Mouse (Mus musculus): ENCODE data around the gene Msmp. TPM values are rescaled to one million over a fixed set of nuclear protein-coding genes. Genes with fewer than 3 reads are reported as not detected.

Gene Msmp
- polyA plus RNA-seq, 1 experiment from 2014 or later: 2.1 TPM

DNA sequence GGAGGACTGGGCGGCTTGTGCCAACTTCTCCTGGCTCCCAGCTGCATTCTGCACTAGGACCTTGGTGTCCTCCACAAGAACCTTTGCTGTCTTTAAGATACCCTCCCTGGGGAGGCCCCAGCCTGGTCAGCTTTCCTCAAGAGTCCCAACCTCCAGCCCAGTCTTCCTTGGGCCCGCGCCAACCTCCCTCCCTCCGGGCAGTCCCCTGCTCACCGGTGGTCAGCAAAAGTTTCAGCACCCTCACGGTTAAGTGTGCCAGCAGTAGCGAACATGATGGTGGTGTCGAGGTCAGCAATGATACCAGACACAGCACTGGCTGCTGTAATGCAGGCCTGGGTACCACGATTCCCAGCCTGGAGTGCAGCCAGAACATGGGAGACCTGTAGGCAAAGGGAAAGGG is 48.3 kb downstream of the Msmp start:
- no peak overlapping the region for H3K9ac ChIP-seq
- H3K4me1 ChIP-seq: no peaks in the 10 kb centered on the region
- no peak overlapping the region for H3K27ac ChIP-seq
- no peak overlapping the region for H3K4me2 ChIP-seq (replicated peaks)
- H3K27me3 ChIP-seq: no peaks in the 10 kb centered on the region
- H3K36me3 ChIP-seq: peaks cover 94% of the 10 kb centered on the region
- no peaks in the 10 kb centered on the region for H3K9me3 ChIP-seq
- ATAC-seq (ENCODE audit: insufficient number of reproducible peaks, insufficient read depth, low FRiP score, low TSS enrichment): no peak
- 93% methylated on average over 9 of the region's 9 CpGs for WGBS
- no peak overlapping the region for H3K4me3 ChIP-seq

DNA sequence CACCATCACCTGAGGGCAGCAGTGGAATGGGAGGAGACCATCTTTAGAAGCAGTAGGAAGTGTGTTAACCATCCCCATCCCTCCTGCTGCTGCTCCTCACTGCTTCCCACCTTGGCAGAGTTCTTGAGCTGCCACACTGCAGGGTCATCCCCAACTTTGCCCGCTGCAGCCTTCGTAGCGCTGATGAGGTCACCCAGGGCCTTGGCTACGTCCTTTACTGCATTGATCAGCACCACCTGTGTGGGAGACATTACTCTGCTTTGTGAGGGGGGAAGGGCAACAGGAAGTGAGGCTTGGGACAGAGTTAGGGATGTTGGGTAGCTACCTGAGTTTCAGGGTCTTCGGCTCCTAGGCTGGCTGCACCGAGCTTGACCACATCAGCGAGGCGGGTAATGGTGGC is 48.7 kb downstream of the Msmp start:
- no peak overlapping the region for H3K9ac ChIP-seq
- H3K4me2 ChIP-seq (replicated peaks): no peak overlapping the region
- H3K4me3 ChIP-seq: no peak overlapping the region
- H3K9me3 ChIP-seq: no peaks in the 10 kb centered on the region
- H3K27ac ChIP-seq: no peak overlapping the region
- H3K36me3 ChIP-seq: peaks cover 95% of the 10 kb centered on the region
- H3K27me3 ChIP-seq: no peaks in the 10 kb centered on the region
- H3K4me1 ChIP-seq: no peaks in the 10 kb centered on the region
- 87% methylated on average over 8 of the region's 8 CpGs for WGBS
- ATAC-seq (ENCODE audit: insufficient number of reproducible peaks, insufficient read depth, low FRiP score, low TSS enrichment): no peak

DNA sequence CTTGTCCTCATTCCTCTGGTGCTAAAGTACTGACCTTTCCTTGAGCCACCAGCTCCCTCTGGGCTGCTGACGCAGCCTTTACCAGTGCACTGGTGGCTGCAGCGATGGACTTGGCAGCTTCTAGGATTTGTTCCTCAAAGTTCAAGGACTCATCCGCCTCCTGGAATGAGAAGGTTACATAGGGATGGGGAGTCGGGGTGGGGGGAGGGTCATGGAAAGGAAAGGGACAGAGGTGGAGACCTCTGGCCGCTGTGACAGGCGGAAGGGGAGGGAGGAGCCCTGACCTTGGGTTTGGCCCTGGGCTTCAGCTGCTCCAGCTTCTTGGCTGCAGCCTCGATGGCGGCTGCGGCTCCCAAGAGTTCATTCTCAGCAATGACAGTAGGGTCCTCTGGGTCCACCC is 51.0 kb downstream of the Msmp start:
- Histone ChIP-seq H3K4me2 (replicated peaks) (no peak overlapping the region), H3K9me3 (no peaks in the 10 kb centered on the region), H3K4me1 (no peaks in the 10 kb centered on the region), H3K36me3 (peaks cover 71% of the 10 kb centered on the region), H3K9ac (no peak overlapping the region), H3K27me3 (no peaks in the 10 kb centered on the region), H3K4me3 (no peak overlapping the region), H3K27ac (no peak overlapping the region)
- no peak for ATAC-seq (ENCODE audit: insufficient number of reproducible peaks, insufficient read depth, low FRiP score, low TSS enrichment)
- WGBS: 82% methylated on average over 9 of the region's 9 CpGs

Small RNA genes within 50 kb of the gene (microRNA-seq; reads per million reads assigned to microRNA genes)
- gene Gm25262: not detected

Other genes starting within 250 kb of the Msmp start
- 15.7 and 18.1 TPM in 2 replicates for gene Rusc2, start 202.5 kb downstream of the Msmp start, polyA plus RNA-seq (2016; fragmentation: Nextera tagmentation; extraction: Ambion mirVana)
- gene Fam166b, start 155.4 kb downstream of the Msmp start, polyA plus RNA-seq (2016; fragmentation: Nextera tagmentation; extraction: Ambion mirVana): 0.27 TPM in 1 of 2 replicates, not detected in the other
- 15.4 and 16.5 TPM in 2 replicates for gene Tesk1, start 142.6 kb downstream of the Msmp start, polyA plus RNA-seq (2016; fragmentation: Nextera tagmentation; extraction: Ambion mirVana)
- 3.5 and 3.7 TPM in 2 replicates for gene Cd72, start 129.9 kb downstream of the Msmp start, polyA plus RNA-seq (2016; fragmentation: Nextera tagmentation; extraction: Ambion mirVana)
- not detected in 2 replicates for gene Sit1, start 100.8 kb downstream of the Msmp start, polyA plus RNA-seq (2016; fragmentation: Nextera tagmentation; extraction: Ambion mirVana)
- gene Ccdc107, start 91.6 kb downstream of the Msmp start, polyA plus RNA-seq (2016; fragmentation: Nextera tagmentation; extraction: Ambion mirVana): 57.4 and 62.3 TPM in 2 replicates
- gene Arhgef39, start 84.8 kb downstream of the Msmp start, polyA plus RNA-seq (2016; fragmentation: Nextera tagmentation; extraction: Ambion mirVana): 43.6 and 44.1 TPM in 2 replicates
- gene Car9, start 77.5 kb downstream of the Msmp start, polyA plus RNA-seq (2016; fragmentation: Nextera tagmentation; extraction: Ambion mirVana): 1.3 and 1.6 TPM in 2 replicates
- gene Tpm2, start 60.7 kb downstream of the Msmp start, polyA plus RNA-seq (2016; fragmentation: Nextera tagmentation; extraction: Ambion mirVana): 151 and 177 TPM in 2 replicates
- gene Creb3, start 22.2 kb downstream of the Msmp start, polyA plus RNA-seq (2016; fragmentation: Nextera tagmentation; extraction: Ambion mirVana): 43.5 and 49.9 TPM in 2 replicates
- gene Tln1, start 21.8 kb downstream of the Msmp start, polyA plus RNA-seq (2016; fragmentation: Nextera tagmentation; extraction: Ambion mirVana): 71.0 and 73.9 TPM in 2 replicates
- gene Rgp1, start 5.8 kb downstream of the Msmp start, polyA plus RNA-seq (2016; fragmentation: Nextera tagmentation; extraction: Ambion mirVana): 33.8 and 37.7 TPM in 2 replicates
- 32.0 and 34.0 TPM in 2 replicates for gene Gba2, start 5.6 kb downstream of the Msmp start, polyA plus RNA-seq (2016; fragmentation: Nextera tagmentation; extraction: Ambion mirVana)
- gene Npr2, start 47.4 kb upstream of the Msmp start, polyA plus RNA-seq (2016; fragmentation: Nextera tagmentation; extraction: Ambion mirVana): 25.1 and 29.7 TPM in 2 replicates
- 1.8 and 1.9 TPM in 2 replicates for gene Spag8, start 69.1 kb upstream of the Msmp start, polyA plus RNA-seq (2016; fragmentation: Nextera tagmentation; extraction: Ambion mirVana)
- 79.3 and 85.8 TPM in 2 replicates for gene Hint2, start 72.0 kb upstream of the Msmp start, polyA plus RNA-seq (2016; fragmentation: Nextera tagmentation; extraction: Ambion mirVana)
- 7.7 and 8.4 TPM in 2 replicates for gene Tmem8b, start 84.5 kb upstream of the Msmp start, polyA plus RNA-seq (2016; fragmentation: Nextera tagmentation; extraction: Ambion mirVana)
- 2.4 and 2.6 TPM in 2 replicates for gene Fam221b, start 84.7 kb upstream of the Msmp start, polyA plus RNA-seq (2016; fragmentation: Nextera tagmentation; extraction: Ambion mirVana)
- not detected in 2 replicates for gene Olfr70, start 116.3 kb upstream of the Msmp start, polyA plus RNA-seq (2016; fragmentation: Nextera tagmentation; extraction: Ambion mirVana)
- gene Olfr71, start 125.8 kb upstream of the Msmp start, polyA plus RNA-seq (2016; fragmentation: Nextera tagmentation; extraction: Ambion mirVana): 0.06 TPM in 1 of 2 replicates, not detected in the other
- 0.15 and 0.43 TPM in 2 replicates for gene Hrct1, start 142.7 kb upstream of the Msmp start, polyA plus RNA-seq (2016; fragmentation: Nextera tagmentation; extraction: Ambion mirVana)
- not detected in 2 replicates for gene Spaar, start 145.5 kb upstream of the Msmp start, polyA plus RNA-seq (2016; fragmentation: Nextera tagmentation; extraction: Ambion mirVana)
- gene Olfr159, start 186.5 kb upstream of the Msmp start, polyA plus RNA-seq (2016; fragmentation: Nextera tagmentation; extraction: Ambion mirVana): not detected in 2 replicates
- gene Olfr156, start 239.4 kb upstream of the Msmp start, polyA plus RNA-seq (2016; fragmentation: Nextera tagmentation; extraction: Ambion mirVana): 0.09 and 0.31 TPM in 2 replicates